Mouse (Mus musculus): ENCODE data around the gene Cpa4.

The Cpa4 gene

GRCm38 (mm10) chr6:30551644-30552580 lies 16.3 kb upstream of the Cpa4 start:
- DNase-seq (ENCODE audit: low spot score), result no peak

- no peak for DNase-seq (ENCODE audit: low spot score)
These were observed 15.5 kb upstream of the Cpa4 start for GRCm38 (mm10) chr6:30552628-30553027.

- no peak for DNase-seq (ENCODE audit: low spot score)
These were observed 14.7 kb upstream of the Cpa4 start for GRCm38 (mm10) chr6:30553381-30554010.

- DNase-seq (ENCODE audit: low spot score), result no peak
These were observed 14.1 kb upstream of the Cpa4 start for GRCm38 (mm10) chr6:30554092-30554491.

DNA sequence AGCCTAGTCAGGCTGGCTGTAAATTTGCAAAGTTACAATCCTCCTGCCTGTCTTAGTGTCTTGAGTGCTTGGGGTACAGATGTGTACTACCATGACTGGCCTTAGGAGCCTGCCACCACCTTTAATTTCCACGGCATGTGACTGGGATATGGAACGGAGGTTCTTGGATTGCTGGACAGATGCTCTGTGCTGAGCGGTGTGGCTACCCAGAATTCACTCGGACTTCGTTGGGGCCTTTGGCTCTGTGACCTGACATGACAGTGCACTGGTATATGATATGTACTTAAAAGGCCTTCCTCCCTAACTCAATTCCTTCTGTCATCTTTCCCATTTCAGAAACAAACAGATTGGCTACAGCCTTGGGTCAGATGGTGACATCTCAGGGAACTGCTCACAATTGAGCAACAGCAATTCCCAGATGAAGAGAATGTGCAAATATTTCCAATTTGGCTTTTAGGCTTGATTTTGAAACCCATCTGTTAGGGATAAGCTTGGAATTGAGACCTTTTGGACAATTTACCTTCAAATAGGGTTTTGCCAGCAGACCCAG lies 13.5 kb upstream of the Cpa4 start:
- no peak for DNase-seq (ENCODE audit: low spot score)

DNA sequence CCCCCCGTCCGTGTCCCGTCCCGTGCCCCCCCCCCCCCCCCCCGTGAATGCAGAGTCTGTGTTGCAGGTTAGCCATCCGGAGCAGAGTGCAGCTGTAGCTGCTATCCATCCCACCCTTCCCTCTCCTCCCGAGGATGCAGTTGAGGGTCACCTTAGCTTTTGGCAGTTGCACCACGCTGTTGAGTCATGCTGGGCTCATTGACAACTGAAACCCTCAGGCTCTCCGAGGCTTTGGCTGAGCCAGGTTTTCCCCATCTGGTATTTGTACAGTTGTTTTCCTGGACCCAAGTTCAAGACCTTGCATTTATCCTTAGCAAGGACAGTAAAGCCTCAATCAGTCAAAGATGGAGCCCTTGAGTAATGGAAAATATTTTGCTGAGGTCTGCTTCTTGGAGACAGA lies 12.1 kb upstream of the Cpa4 start:
- no peak for DNase-seq (ENCODE audit: low spot score)

DNA sequence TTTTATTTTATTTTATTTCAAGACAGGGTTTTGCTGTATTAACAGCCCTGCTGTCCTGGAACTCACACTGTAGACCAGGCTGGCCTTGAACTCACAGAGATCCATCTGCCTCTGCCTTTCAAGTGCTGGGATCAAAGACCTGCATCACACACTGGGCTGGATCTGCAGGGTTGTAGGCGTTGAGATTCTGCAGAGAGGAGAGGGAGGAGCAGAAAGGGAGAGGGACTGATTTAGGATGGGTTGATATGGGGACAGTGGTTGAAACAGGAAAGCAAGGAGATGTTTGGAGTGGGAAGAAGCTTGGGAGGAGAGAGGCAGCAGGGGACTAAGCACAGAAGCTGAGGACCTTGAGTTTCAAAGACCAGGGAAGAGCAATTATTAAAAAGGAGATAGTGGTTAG lies 8.4 kb upstream of the Cpa4 start:
- DNase-seq (ENCODE audit: low spot score), result no peak

- DNase-seq (ENCODE audit: low spot score), result no peak
These were observed 6.0 kb upstream of the Cpa4 start for GRCm38 (mm10) chr6:30562132-30562531.

DNA sequence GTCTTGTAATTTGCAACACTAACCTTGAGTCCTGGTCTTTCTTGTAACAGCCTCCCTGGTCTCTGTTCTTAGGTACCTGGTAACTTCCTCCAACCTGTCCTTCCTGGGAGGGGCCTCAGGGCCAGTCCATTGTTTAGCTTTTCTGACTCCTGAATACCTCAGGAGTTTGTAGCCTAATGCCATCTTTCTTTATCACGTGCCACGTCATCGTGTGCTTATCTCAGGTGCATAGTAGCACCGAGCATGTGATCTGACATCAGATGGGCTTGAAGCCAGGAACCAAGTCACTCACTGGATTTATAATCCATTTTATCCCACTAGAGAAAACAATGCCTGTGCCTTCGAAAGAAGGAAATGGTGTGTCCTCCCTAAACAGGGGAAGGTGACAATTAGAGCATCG lies 4.6 kb upstream of the Cpa4 start:
- no peak for DNase-seq (ENCODE audit: low spot score)

GRCm38 (mm10) chr6:30564051-30564450 lies 4.1 kb upstream of the Cpa4 start:
- DNase-seq (ENCODE audit: low spot score), result no peak

GRCm38 (mm10) chr6:30569331-30569730 lies 1.2 kb downstream of the Cpa4 start:
- DNase-seq (ENCODE audit: low spot score), result no peak

DNA sequence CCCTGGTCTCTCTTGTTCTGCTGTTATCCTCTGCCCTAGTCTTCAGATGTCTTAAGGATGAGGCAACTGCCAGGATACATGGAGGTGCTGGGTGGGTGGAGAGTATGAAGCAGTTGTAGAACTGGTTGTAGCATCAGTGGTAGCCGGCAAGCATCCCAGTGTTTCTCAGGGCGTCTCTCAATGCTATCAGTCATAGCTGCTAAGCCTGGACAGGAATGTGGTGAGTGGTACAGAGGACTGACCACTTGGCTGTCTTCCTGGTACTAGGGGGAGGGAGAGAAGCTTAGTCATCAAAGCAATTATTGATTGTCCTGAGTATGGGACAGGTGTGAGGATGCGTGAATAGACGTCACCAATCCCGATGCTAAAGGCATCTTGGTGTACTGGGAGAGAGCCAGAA lies 1.8 kb downstream of the Cpa4 start:
- no peak for DNase-seq (ENCODE audit: low spot score)

DNA sequence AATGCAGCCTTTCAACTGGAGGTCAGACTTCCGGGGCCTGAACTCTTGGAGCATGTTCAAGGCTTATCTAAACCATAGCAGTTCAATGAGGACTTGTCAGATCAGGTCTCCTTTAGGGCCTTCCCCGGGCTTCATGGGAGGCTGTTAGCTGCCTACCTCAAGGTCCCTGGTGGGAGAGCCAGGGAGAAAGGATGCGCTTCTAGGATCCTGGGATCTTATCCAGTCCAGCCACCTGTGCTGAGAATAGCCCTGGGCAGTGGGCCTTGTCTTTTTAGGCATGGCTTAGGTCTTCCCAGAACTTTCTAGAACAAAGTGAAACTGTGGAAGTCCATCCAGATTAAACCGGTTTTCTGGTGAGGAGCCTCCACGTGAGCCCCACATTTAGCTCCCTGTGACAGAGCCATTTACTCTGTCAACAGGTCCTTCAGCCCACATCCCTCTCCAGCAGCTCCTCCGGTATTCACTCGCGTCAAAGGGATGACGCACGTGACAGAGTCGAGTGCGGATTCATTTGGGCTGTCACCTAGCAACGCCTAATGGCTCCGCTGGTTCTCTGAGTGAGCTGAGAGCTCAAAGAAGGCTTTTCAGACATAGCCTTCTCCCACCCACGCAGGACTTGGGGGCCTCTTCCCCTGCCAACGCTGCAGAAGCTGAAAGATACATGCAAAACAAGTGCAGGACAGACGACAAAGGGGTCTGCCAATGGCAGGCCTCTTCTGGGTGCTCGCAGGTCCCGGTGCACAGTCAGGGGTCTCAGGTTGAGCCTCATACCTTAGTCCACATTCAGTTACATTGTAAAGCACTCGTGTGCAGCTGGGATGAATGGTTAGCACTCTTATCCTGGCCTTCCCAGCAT lies 4.5 kb downstream of the Cpa4 start:
- DNase-seq (ENCODE audit: low spot score), result peak; percentile 67

- DNase-seq (ENCODE audit: low spot score), result no peak
These were observed 5.2 kb downstream of the Cpa4 start for GRCm38 (mm10) chr6:30573380-30573779.

- DNase-seq (ENCODE audit: low spot score), result no peak
These were observed 6.8 kb downstream of the Cpa4 start for GRCm38 (mm10) chr6:30574945-30575344.

DNA sequence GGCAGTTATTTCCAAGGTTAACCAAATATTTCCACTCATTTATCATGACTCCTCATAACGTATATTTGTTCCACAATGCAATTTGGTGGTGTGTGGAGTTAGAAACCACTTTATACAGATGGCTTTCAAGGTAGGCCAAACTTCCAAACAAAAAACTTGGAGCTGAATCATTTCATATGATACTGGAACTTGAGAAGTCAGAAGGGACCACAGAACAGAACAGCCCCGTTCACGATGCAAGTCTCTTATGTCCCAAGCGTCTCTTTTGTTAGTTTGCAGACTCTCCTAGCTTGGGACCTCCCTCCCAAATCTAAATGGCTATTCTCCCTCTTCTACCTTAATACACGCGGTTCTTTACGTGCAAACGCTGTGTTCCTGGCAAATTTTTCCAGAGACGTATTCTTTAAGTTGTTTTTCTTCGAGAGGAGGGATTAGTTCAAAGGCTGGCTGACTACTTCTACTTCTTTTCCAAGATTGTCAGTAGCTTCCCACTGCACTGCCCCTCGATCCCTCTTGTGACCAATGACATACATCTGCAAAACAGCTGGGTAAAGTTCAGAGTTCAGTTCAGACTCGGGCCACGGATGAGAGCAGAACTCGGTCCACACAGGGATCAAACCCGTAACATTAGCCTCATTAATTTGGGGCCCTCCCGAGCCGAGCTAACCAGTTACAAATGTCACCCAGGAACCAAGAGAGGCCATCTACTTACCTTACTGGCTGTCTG lies 8.5 kb downstream of the Cpa4 start:
- no peak for DNase-seq (ENCODE audit: low spot score)

GRCm38 (mm10) chr6:30579961-30580840 lies 12.0 kb downstream of the Cpa4 start:
- DNase-seq (ENCODE audit: low spot score), result no peak

GRCm38 (mm10) chr6:30580841-30581176 lies 12.6 kb downstream of the Cpa4 start:
- no peak for DNase-seq (ENCODE audit: low spot score)

DNA sequence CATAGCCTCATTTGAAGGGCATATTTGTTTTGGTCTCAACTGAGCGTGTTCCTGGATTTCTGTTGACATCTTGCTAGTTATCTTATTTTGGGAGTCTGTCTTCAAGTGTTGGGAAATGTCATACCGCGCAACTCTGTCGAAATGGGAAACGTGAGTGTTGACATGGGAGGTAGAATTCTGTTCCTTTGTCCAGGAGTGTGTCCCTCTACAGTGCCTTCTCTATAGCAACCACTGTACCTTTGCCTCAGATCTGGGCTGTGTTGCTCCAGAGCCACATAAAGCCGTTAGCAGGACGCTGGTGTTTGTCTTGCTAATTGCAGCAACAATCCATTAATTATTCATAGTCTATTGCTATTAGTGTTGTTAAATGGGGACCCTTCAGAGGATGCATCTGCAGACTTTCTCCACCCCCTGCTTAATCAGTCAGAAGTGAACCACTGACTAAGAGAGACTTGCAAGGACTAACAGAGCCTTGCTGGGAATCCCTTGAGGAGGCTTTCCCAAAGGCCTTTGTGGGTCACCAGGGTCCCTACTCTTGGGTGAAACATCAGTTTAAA lies 18.8 kb downstream of the Cpa4 start:
- DNase-seq (ENCODE audit: low spot score), result no peak

- no peak for DNase-seq (ENCODE audit: low spot score)
These were observed 21.6 kb downstream of the Cpa4 start for GRCm38 (mm10) chr6:30589819-30590218.

Data from lung, postnatal 25 days (tissue).